Mouse (Mus musculus): Measurements from ENCODE around the gene Tifab. TPM values are rescaled to one million over a fixed set of nuclear protein-coding genes. Genes with fewer than 3 reads are reported as not detected.

Tifab gene
- total RNA-seq, 2 experiments from 2014 or later: 1.4 to 1.7 TPM

DNA sequence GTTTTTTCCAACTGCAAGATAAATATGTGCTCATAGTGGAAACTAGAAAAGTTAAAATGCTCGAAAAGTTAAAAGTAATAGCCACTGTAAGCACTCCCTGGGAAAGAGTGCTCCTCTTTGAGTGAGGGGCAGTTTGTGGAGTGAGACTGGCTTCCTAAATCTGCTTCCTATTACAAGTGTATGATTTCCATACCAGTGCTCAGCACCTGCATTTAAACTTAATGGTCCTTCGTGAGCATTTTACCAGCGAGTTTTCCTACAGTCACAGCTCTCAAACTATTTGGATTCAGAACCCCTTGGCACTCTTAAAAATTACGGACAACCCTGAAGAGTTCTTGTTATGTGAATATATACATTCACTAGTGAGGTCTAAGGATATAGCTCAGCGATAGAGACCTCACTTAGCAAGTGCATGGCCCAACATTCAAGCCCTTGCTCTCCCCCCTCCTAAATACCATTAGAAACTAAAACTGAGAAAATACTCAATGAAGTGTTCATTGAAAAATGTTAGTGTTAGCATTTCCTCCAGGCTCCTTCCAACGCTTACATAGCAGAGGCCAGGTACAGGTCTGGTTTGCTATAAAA, 39.4 kb downstream of the Tifab start:
- no peak for DNase-seq

DNA sequence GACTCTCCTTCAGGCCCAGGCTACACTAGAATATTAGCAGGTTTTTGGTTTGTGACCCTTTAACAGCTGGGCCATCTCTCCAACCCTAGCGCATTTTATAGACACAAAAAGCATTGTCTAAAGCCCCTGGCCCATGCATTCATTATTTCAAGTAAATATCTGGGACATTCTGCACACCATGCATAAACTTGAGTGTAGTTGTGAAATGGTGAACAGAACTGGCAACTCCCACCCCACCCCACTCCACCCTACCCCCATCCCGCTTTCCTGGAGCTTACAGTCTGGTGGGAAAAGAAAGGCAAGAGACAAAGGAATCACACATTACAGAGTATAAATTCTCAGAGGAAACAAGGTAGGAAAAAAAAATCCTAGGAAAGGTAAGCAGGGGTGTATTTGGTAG, 42.5 kb downstream of the Tifab start, which contains the start of gene H2afy:
Gene H2afy (minus strand): TSS at position 162 of the 400 bp plus-strand sequence.
- DNase-seq: no peak

DNA sequence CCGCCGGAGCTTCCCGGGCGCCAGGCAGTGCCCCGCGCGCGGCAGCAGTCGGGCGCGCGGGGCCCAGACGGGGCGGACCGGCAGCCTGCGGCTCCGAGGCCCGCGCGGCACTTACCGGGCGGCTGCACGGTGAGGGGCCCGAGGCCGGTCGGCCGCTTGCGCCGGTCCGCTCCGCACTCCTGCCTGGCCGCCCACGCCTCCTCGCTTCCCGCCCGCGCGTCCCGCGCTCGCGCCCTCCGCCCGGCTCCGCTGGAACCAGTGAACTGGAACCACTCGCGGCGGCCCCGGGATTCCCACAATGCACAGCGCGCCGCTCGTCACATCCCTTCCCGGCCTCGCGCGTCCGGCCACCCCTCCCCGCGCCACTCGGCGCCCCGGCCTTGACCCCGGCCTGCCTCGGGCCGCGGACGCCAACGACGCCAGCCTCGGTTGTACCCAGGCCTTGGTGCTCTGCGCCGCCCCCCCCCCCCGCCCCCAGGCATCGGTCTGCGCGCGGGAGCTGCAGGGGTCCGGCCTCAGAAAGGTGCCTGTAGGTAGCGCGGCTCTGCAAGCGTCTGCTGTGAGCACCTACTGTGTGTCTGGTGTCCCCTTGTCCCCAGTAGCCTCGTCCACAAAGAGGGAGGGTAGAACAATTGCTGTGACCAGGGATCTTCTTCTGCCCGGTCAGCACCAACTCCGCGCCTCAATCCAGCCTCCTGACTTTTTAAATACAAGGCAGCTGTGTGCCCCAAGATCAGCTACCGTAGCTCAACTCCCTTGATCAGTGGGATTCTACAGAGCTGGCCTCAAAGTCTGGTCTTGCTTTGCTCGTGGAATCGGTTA, 43.2 kb downstream of the Tifab start:
- DNase-seq: peak; percentile 94 to 97

DNA sequence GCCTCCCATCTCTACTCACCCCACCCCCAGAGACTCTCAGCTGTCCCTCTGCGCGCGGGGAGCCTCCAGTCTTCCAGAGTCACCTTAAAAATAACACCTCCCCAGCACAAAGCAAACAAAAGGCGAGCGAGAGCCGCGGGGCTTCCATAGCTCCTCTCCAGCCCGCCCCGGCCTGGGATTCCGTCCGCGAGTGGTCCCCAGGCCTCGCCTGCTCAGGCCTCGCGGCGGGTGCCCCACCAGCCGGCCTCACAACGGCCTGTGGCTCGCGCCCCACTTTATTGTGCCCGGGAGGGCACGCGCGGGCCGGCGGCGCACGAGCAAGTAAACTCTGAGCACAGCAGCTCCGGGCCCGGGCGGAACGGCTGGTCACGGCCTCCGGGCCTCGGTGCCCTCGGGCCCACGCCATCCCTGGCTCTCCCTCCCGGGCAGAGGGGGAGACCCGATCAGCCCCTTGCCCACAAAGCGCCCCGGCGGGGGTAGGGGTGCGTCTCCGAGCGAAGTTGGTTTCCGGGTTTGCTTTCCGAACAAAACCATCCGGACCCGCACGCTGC, 44.0 kb downstream of the Tifab start:
- peak; percentile 43 to 61 for DNase-seq

DNA sequence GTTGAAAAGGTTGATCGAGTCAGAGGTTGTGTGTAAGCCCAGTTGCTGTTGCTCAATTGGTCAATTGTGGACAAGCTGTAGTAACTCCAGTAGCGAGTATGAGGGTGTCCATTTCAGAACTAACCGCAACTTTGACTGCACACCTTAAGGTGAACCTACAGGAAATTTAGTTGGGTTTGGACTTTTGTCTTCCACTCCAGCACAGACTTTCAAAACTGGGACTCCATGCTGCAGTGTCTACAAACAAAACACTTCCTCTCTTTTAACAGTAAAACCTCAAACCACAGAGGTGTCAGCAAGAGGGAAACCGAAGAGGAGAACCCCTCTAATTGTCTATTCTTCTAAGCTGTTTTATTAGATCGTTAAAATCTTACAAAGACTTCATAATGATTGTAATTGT, 44.7 kb downstream of the Tifab start:
- no peak for DNase-seq

DNA sequence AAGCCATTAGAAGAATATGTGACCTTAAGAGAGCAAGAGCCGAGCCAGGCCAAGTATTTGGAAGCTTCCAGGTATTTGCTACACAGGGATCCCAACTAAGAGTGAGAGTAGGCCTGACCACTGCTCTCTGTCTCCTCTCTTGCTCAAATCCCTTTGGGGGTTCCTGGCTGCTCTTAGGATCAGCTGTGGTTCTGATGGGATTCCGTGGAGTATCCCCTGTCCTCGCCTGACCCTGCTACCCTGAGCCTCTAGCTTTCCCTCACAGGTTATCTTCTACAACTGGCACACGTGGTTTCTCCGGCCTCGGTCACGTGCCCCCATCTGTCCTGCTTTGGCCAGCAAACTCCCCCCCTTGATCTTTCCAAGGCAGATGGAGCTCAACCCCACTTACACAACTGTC, 45.7 kb downstream of the Tifab start:
- peak in 1 of 2 experiments; percentile 26 for DNase-seq

DNA sequence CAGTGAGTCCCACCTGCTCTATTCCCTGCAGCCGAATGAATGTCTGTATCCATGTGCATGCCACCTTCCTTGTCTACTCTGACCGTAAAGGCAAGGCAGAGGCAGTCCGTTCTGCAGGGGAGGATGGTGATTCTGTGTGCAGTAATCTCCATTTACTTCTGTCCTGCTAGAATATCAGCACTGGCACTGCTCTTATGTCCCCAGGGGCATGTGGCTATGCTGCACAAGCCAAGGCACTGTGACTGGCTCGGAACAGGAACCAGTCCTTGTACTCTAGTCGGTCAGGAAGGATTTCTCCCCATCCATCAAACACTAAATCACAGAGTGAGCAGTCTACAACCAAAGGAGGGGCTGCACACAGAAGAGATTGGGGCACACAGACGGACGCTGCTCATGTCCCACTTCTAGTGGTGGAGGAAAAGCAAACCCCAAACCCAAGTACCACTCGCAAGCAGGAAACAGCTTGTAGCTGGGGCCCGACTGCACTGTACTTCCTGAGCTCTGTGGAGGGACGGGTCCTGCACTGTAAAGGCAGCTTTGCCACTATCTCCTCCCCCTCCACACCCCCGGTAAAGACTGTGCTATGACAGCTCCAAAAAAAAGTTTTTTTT, 46.3 kb downstream of the Tifab start:
- DNase-seq: no peak

DNA sequence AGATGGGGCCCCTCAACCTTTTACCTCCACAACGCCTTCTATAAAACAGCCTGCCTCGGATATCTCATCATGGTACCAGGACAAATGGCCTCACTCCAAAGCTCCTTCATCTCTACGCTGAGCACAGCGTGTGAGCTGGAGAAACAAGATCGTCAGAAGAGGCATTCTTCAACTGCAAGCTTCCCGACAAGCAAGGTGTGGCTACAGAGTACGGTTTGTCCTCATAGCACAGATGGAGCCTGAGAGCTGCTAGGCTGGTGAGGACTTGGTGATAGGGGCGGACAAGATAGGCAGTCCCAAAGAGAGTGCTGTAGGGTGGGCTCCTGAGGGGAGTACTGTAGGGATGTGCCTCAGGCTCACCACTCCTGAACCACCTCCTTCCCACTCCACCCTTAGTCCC, 48.1 kb downstream of the Tifab start:
- DNase-seq: no peak

DNA sequence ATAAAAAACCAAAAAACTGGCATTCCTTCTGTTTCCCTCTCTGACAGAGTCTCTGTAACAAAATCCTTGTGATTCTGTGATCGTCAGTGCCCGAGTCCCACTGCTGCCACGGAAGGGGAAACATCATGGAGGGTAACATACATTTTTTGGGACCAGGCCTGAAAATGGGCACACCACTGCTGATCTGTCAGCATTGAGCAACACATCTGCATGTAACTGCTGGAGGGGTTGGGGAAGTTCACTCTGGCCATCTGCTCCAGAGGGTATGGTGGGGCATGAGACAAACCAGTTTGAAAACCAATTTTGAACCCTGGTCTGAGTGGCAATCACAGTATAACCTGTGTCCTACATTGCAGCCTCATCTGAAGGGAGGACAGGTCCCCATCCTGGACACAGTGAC, 49.1 kb downstream of the Tifab start:
- DNase-seq: no peak

DNA sequence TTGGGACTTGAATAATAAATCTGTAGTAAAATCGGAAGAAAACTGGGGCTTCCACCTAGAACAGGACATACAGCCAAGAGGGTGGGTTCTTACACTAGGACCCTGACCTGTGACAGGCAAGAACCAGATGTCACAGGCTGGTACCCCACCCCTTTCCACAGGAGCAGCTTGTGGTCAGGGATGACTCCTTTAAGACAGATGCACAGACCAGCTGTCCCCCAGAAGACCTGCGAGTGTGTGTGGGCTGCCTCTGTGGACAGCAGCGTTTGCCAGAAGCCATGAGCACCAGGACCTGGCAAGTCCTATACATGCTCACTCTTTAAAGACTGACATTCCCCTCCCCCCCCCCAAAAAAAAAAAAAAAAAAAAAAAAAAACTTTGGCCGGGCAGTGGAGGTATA, 49.7 kb downstream of the Tifab start:
- no peak for DNase-seq

DNA sequence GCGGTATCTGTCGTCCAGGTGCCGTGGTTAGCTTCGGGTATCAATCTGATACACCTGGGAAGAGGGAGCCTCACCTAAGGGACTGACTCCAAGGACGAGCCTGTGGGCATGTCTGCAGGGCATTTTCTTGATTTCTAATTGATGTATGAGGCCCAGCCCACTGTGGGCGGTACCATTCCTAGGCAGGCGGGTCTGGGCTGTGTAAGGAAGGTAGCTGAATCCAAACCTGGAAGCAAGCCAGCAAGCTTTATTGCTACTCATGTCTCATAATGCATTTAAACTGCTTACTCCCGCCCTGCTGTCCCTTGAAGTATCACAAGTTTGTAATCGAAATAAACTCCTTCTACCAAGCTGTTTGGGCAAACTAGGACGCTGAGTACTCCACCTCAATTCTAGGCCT, 53.1 kb downstream of the Tifab start:
- DNase-seq: no peak

Other genes with a start within 250 kb of the Tifab start
- 100 to 1,000 TPM; 119 to 146 TPM for gene H2afy, start 42.5 kb downstream of the Tifab start, total RNA-seq (2021)
- not detected for gene Neurog1, start 73.3 kb upstream of the Tifab start, total RNA-seq (2021)
- gene Cxcl14, start 117.7 kb upstream of the Tifab start, total RNA-seq (2021): 10 to 100 TPM; 34.9 to 36.1 TPM
- not detected for gene Gm3045, start 247.7 kb upstream of the Tifab start, total RNA-seq (2021)

Data from adrenal gland, postnatal 36 days (tissue).